Mouse (Mus musculus) ES-Bruce4 (cell line): ENCODE data around the gene Greb1. TPM values are rescaled to one million over a fixed set of nuclear protein-coding genes. Genes with fewer than 3 reads are reported as not detected.

ENCODE experiments used
- H3K27ac ChIP-seq: 2 replicates; pipeline ENCODE4 v1.5.1; 2012; ENCODE audit warnings: low read length, inconsistent platforms; ENCODE audit not compliant: insufficient read depth
- H3K27me3 ChIP-seq: 2 replicates; pipeline ENCODE4 v1.6.1; 2012; ENCODE audit warnings: mild to moderate bottlenecking, low read length, inconsistent platforms; ENCODE audit not compliant: control insufficient read depth, poor library complexity, insufficient read depth, severe bottlenecking
- H3K36me3 ChIP-seq: 2 replicates; pipeline ENCODE4 v1.6.1; 2012; ENCODE audit warnings: inconsistent platforms, mild to moderate bottlenecking, low read length, moderate library complexity; ENCODE audit not compliant: control insufficient read depth, poor library complexity, insufficient read depth, severe bottlenecking
- H3K4me1 ChIP-seq: one replicate; pipeline ENCODE4 v1.8.1; 2011; ENCODE audit warnings: low read length; ENCODE audit not compliant: control insufficient read depth, insufficient read depth
- H3K4me3 ChIP-seq: 2 replicates; pipeline ENCODE4 v1.5.1; 2011; ENCODE audit warnings: low read depth, mild to moderate bottlenecking, low read length
- H3K9ac ChIP-seq: 2 replicates; pipeline ENCODE4 v1.6.1; 2012; ENCODE audit warnings: low read depth, mild to moderate bottlenecking, inconsistent platforms; ENCODE audit not compliant: poor library complexity, severe bottlenecking
- H3K9me3 ChIP-seq: replicated peaks from 2 replicates; pipeline ENCODE4 v1.6.1; 2012; ENCODE audit warnings: mild to moderate bottlenecking, low read length, inconsistent platforms; ENCODE audit not compliant: control insufficient read depth, poor library complexity, insufficient read depth, severe bottlenecking
- CTCF ChIP-seq: IDR thresholded peaks from one replicate; pipeline ENCODE4 v1.8.1; 2011; ENCODE audit warnings: low read depth, low read length
- EP300 ChIP-seq: IDR thresholded peaks from 2 replicates; pipeline ENCODE4 v1.6.1; 2011; ENCODE audit warnings: low read depth, low read length; ENCODE audit not compliant: insufficient read depth
- POLR2A ChIP-seq: IDR thresholded peaks from one replicate; pipeline ENCODE4 v1.8.1; 2011; ENCODE audit warnings: low read length; ENCODE audit not compliant: insufficient read depth
- polyA plus RNA-seq: library from polyadenylated mRNA; stranded (reverse); fragments of >200 nt; gene quantifications from 2 replicates; pipeline ENCODE4 v1.2.4, GENCODE M21; 2011; ENCODE audit warnings: low read depth; ENCODE audit not compliant: missing spikeins, insufficient read depth, insufficient read length

Gene Greb1
- polyA plus RNA-seq, 1 experiment, result 10.2 TPM

DNA sequence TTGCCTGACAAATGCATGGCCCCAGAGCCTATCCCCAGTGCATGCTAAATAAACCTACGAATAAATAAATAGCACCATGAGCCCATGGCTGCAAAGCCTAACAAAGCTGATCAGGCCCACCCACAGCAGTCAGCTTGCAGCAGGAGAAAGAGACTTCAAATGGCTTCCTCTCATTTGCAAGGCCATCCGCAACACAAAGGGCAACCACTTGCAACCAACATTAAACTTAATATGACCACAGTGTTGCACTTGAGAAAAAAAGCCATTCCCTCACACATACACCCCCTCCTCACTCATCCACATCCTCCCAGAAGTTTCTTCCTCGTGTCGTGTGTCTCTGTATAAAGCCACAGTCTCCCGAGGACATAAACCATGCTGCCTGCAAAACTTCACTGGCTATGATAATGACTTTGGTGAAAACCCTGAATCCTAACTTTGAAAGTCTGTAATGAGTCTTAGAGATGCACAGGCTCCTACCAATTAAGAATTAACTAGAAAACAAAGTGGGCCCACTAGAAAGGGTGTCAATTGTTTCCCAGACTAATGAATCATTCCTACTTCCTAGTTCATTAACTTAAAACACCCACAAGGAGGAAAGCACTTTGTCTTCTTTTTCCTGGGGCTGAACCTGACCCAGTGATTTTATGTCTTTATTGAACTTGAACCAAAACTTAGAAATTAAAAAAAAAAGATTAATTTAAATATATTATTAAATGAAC lies 2.7 kb upstream of the Greb1 start:
- no peaks in the 10 kb centered on the region for H3K4me1 ChIP-seq
- no peak overlapping the region for H3K9ac ChIP-seq
- no peaks in the 10 kb centered on the region; the same call in 1 of the 2 replicates for H3K27me3 ChIP-seq
- H3K9me3 ChIP-seq, result no peaks in the 10 kb centered on the region
- H3K4me3 ChIP-seq, result no peak overlapping the region
- H3K27ac ChIP-seq, result no peak overlapping the region
- H3K36me3 ChIP-seq, result no peaks in the 10 kb centered on the region
- TF ChIP-seq POLR2A (no peak), EP300 (no peak), CTCF (no peak)

DNA sequence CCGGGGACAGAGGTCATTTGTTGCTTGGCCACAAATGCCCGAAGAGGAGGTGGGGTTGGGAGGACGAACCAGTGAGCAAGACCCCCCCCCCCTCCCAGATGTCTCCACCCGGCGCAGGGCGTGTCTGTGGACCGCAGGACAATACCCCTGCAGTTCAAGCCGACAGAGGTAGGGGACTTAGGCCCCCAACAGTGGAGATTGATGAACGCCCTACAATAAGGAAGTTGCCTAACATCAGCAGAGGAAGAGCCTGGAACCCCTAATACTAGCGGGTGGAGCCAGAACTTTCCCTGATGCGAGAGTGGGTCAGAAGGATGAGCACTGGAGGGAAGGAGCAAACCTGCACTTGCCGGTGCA lies 251 bp upstream of the Greb1 start:
- H3K4me1 ChIP-seq, result no peaks in the 10 kb centered on the region

DNA sequence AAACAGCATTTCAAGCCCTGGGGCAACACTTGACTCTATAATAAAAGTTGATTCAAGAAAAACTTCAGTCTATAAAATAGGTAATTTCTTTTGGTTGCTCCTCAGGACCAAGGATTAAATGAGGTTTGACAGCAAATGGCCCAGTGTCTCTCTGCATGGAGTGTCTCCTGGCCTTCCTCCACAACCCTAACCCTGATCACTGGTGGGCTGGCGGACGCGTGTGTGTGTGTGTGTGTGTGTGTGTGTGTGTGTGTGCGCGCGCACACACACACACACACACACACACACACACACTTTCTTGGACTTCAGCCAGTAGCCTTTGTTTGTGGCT lies 793 bp downstream of the Greb1 start:
- no peak for TF ChIP-seq EP300
- no peak for TF ChIP-seq CTCF
- TF ChIP-seq POLR2A, result no peak
- no peaks in the 10 kb centered on the region for H3K36me3 ChIP-seq
- 0 out of 2 replicates have a peak, but pooled peaks cover 2% of the 10 kb centered on the region for H3K27me3 ChIP-seq
- no peaks in the 10 kb centered on the region for H3K4me1 ChIP-seq
- H3K4me3 ChIP-seq, result peak overlapping the region; percentile 64
- no peak overlapping the region for H3K27ac ChIP-seq
- H3K9ac ChIP-seq, result no peak overlapping the region; the same call in 1 of the 2 replicates
- H3K9me3 ChIP-seq, result no peaks in the 10 kb centered on the region

More for the DNA sequence above, 251 bp upstream of the Greb1 start:
- H3K27ac ChIP-seq, result no peak overlapping the region
- H3K27me3 ChIP-seq, result 0 out of 2 replicates have a peak, but pooled peaks cover under 1% of the 10 kb centered on the region
- H3K9ac ChIP-seq, result peak overlapping the region; percentile 63
- peak overlapping the region; percentile 92 for H3K4me3 ChIP-seq
- no peaks in the 10 kb centered on the region for H3K9me3 ChIP-seq
- TF ChIP-seq CTCF (no peak), POLR2A (no peak), EP300 (no peak)
- H3K36me3 ChIP-seq, result no peaks in the 10 kb centered on the region

DNA sequence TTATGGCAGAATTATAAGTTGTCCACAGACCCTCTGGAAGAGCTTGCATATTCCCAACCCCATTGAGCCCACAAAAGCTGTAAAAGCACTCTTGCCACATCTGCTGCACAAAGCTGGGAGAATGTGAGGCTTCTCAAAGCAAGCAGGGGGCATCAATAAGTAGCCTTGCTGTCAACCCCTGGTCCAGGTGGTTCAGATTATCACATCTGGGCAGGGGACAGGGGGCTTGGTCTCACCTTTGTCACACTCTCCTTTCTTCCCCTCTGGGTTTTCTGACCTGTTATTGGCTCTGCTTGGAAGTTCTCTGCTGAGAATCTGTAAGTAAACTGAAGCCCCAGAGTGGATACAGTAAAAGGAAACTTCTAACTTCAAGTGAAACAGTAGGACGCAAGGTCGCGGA lies 1.8 kb downstream of the Greb1 start:
- H3K9me3 ChIP-seq, result no peaks in the 10 kb centered on the region
- H3K4me1 ChIP-seq, result no peaks in the 10 kb centered on the region
- H3K9ac ChIP-seq, result no peak overlapping the region
- no peak overlapping the region for H3K27ac ChIP-seq
- no peak for TF ChIP-seq EP300
- no peak for TF ChIP-seq POLR2A
- H3K36me3 ChIP-seq, result no peaks in the 10 kb centered on the region
- H3K4me3 ChIP-seq, result no peak overlapping the region
- 0 out of 2 replicates have a peak, but pooled peaks cover 2% of the 10 kb centered on the region for H3K27me3 ChIP-seq

DNA sequence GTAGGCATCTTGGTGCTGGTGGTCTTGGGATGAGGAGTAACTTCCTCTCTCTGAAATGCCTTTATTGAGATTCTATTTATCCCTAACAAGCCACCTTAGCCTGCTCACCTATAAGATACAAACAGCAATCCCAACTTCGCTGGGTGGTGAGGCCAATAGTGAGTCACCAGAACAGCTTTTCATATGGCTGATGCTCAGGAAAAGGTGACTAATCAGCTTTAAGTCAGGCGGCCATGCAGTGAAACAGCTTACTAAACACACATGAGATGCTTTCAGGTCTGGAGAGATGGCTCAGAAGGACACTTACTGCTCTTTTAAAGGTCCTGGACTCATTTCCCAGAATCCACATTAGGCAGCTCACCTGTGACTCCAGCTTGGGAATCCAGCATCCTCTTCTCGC lies 4.9 kb downstream of the Greb1 start:
- Histone ChIP-seq H3K9ac (no peak overlapping the region), H3K36me3 (no peaks in the 10 kb centered on the region), H3K4me3 (no peak overlapping the region), H3K27ac (no peak overlapping the region), H3K27me3 (0 out of 2 replicates have a peak, but pooled peaks cover 2% of the 10 kb centered on the region), H3K9me3 (no peaks in the 10 kb centered on the region), H3K4me1 (no peaks in the 10 kb centered on the region)
- TF ChIP-seq CTCF (no peak), EP300 (no peak), POLR2A (no peak)

DNA sequence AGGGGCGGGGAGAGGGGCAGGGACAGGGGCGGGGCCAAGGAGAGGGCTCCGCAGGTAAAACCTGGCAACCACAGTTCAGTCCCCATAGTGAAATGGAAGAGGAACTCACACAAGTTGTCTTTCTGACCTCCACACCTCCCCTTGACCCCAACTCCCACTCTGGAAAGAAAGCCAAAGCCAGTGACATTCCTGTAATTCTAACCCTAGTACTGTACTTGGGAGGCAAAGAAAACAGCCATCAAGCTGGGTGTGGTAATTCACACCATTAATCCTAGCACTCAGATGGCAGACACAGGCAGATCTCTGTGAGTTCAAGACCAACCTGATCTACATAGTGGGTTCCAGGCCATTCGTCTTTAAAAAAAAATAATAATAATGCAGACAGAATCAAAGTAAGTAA lies 7.3 kb downstream of the Greb1 start:
- no peak overlapping the region for H3K27ac ChIP-seq
- no peak overlapping the region for H3K4me3 ChIP-seq
- no peaks in the 10 kb centered on the region for H3K36me3 ChIP-seq
- no peaks in the 10 kb centered on the region for H3K4me1 ChIP-seq
- H3K9me3 ChIP-seq, result no peaks in the 10 kb centered on the region
- TF ChIP-seq CTCF (no peak), POLR2A (no peak), EP300 (no peak)
- 0 out of 2 replicates have a peak, but pooled peaks cover 2% of the 10 kb centered on the region for H3K27me3 ChIP-seq
- no peak overlapping the region for H3K9ac ChIP-seq
